Mouse (Mus musculus): Measurements from ENCODE around the gene Adamts2.

Gene Adamts2

DNA sequence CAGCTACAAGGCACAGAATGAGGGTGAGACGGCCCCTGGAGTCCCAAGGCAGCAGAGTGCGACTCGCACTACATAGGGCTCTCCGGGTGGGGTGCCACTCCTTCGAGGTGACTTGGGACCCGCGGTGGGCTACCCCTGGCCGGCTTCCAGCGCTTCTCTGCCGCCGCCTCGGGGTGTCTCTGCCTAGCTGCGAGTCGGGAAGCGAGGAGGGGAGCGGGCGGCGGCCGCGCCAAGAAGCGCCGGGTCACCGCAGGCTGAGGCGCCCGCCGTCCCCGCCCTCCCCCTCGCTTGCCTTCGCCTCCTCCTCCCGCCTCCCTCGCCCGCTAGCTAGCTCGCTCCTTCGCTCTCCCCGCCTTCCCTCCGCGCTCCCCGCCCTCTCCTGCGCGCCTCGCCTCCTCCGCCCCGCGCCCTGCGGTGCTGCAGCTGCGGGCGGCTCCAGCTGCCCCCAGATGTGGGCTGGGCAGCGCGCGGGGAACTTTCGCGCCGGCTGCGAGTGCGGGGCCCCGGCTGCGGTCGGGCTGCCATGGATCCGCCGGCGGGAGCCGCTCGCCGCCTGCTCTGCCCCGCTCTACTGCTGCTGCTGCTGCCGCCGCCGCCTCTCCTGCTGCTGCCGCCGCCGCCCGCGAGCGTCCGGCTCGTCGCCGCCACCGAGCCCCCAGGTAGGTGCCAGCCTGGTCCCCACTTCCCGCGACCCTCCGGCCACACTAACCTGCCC is at the start of gene Adamts2:
Adamts2 (plus strand) TSS at position 444 of the 715 bp plus-strand sequence.
- DNase-seq (ENCODE audit: low read depth, low spot score), result no peak

DNA sequence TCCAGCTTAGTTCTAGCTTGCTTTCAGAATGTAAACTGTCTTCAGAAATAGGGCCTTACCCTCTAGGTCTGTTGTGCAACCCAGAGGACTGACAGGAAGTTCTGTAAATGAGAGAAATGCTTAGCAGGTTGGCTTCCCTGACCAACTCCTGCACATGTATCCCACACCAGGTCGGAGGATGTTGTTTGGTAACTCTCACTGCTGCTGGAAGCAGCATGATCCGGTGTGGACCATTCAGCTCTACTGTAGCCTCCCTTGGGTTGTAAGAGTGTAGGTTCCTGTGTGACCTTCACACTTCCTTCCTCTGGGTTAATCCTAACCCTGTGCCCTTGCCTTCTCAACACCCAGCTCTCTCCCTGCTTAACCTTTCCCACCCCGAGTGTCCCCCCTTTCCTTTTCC is 44.8 kb upstream of the Adamts2 start:
- DNase-seq (ENCODE audit: low read depth, low spot score), result no peak

- DNase-seq (ENCODE audit: low read depth, low spot score), result no peak
Observed at GRCm38 (mm10) chr11:50559108-50559507, 42.8 kb upstream of the Adamts2 start.

DNA sequence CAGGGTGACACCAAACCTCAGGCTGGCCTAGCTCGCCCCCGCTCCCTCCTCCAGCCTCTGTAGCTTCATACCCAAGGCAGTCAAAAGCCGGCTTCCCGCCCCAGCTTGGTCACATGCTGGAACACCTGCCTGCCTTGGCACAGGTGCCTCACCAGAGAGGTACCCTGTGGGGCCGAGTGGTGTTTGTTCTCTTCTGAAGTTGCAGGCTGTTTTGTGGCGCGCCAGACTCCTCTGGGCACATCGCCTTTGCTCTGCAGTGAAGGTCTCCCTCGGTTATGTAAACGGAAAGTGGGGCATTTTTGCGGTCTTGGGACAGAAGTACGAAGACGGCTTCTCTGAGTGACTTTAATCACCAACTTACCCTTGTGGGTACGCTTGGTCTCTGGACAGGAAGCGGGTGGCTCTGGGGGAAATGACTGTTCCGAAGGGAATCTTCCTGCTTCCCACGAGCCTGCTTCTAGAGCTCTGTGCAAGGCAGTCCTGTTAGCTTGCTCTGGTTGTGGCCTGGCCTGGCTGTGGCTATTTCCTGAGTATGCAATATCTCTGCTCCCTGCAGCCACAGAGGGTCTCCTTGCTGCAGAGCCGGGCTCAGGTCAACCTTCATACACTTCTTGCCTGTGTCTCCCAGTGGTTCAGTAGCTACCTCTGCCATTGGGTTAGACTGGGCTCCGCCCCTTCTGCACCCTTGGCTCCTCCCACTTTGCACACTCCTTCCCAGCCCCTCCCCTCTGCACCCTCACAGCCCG is 36.2 kb upstream of the Adamts2 start:
- DNase-seq (ENCODE audit: low read depth, low spot score), result no peak

DNA sequence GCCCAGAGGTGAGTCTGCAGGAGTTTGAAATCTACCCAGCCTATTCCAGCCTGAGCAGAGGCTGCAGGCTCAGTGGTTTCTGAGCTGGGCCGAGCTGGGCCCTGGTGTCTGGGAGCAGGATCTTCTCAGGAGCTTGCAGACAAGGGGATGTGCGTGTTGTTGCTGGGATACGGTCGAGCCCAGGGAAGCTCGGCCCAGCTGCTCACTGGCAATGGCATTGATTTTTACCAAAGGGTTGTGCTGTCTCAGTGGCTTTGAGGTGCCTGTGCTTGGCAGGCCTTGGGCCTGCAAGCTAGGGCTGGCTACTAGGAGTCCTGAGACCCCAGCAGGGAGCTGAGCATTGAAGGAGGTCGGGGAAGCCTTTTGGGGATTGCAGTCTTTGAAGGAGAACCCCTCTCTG is 30.4 kb upstream of the Adamts2 start:
- no peak for DNase-seq (ENCODE audit: low read depth, low spot score)

- no peak for DNase-seq (ENCODE audit: low read depth, low spot score)
Observed at GRCm38 (mm10) chr11:50576521-50576920, 25.4 kb upstream of the Adamts2 start.

- no peak for DNase-seq (ENCODE audit: low read depth, low spot score)
Observed at GRCm38 (mm10) chr11:50587026-50587425, 14.9 kb upstream of the Adamts2 start.

GRCm38 (mm10) chr11:50587787-50588186 is 14.1 kb upstream of the Adamts2 start:
- no peak for DNase-seq (ENCODE audit: low read depth, low spot score)

DNA sequence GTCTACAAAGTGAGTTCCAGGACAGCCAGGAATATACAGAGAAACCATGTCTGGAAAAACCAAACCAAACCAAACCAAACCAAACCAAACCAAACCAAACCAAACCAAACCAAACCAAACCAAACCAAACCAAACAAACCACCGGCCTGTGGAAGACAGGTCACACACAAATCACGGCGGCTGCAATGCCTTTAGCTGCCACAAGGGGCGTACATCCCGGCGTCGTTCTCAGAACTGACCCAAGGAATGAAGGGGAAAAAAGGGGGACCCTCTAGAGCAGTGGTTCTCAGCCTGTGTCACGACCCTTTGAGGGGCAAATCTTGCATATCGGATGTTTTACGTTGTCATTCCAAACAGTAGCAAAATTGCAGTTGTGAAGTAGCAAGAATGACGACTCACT is 12.8 kb upstream of the Adamts2 start:
- DNase-seq (ENCODE audit: low read depth, low spot score), result no peak

- peak; percentile 55 for DNase-seq (ENCODE audit: low read depth, low spot score)
Observed at GRCm38 (mm10) chr11:50591053-50591452, 10.8 kb upstream of the Adamts2 start.

GRCm38 (mm10) chr11:50592892-50593553 is 8.9 kb upstream of the Adamts2 start:
- DNase-seq (ENCODE audit: low read depth, low spot score), result no peak

GRCm38 (mm10) chr11:50596571-50596970 is 5.3 kb upstream of the Adamts2 start:
- no peak for DNase-seq (ENCODE audit: low read depth, low spot score)

- no peak for DNase-seq (ENCODE audit: low read depth, low spot score)
Observed at GRCm38 (mm10) chr11:50599156-50599555, 2.7 kb upstream of the Adamts2 start.

DNA sequence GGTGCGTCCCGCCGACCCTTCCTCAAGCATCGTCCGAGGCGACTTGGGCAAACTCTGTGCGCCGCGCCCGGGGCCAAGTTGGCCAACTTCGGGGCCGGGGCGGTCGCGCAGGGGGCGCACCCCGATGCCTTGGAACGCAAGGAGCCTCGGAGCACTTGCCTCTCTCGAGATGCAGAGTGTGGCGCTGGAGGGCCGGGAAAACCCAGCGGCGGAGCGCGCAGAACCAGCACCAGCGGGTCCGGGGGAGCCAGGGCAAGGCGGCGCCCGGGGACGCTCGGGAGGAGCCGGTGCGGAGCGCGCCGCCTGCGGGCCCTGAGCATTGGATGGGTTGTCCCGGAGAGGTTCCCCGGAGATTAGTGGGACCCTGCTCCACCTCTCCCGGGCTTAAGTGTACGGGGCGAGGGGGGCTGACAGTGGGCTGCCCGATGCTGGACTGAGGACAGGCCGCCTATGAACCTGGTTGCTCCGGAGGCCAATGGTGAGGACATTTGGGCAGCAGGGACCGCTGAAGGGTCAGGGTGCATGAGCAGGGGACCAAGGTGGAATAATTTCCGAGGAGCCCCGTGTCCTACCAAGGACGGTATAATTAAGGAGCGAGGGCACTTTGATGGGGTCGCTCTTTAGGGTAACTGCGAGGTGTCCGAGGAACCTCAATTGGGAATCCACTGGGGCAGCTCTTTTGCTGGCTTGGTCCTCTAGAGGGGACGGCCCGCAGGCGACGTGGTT is 635 bp downstream of the Adamts2 start:
- no peak for DNase-seq (ENCODE audit: low read depth, low spot score)

DNA sequence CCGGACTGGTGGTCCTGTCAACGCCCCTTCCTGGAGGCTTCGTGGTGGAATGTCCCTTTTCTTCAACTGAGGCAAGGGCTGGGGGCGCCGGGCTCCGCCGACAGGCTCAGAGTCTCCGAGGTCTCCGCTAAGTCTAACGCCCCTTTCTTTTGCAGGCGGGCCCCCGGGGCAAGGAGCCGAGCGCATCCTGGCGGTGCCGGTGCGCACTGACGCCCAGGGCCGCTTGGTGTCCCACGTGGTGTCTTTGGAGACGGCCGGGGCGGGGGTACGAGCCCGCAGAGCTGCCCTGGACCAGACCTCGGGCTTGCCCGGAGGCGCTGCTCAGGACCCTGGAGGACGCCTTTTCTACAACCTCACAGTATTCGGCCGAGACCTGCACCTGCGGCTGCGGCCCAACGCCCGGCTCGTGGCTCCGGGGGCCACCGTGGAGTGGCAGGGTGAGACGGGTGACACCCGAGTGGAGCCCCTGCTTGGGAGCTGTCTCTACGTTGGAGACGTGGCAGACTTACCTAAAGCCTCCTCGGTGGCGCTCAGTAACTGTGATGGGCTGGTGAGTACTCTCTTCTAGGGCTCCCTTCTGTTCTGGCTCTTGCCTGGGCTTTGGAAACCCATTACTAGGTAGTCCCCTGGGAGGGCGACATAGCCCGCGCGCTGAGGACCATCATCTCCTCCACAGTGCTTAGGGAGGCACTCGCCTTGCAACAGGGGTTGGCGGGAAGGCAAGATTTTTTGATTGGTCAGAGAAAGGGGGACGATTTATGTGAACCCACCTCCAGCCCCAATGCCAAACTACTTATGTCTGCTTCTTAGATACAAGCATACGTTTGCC is 1.4 kb downstream of the Adamts2 start:
- no peak for DNase-seq (ENCODE audit: low read depth, low spot score)

GRCm38 (mm10) chr11:50604371-50604770 is 2.5 kb downstream of the Adamts2 start:
- no peak for DNase-seq (ENCODE audit: low read depth, low spot score)

DNA sequence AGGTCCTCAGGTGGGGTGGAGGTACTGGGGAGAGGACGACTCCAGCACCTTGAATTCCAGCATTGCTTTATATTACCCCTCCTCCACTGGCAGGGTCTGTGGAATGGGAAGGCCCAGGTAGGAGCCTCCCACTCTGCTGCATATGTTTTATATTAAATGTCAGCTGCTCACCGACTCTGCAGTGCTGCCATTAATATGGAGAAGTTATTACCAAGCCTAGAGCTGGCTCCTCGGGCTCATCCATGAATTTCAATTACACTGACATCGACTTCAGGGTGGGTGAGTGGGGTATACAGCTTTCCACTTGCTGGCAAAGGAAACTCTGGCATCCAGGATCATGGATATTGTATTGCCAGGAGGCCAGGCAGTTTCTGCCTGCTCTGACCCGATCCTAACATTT is 9.3 kb downstream of the Adamts2 start:
- no peak for DNase-seq (ENCODE audit: low read depth, low spot score)

DNA sequence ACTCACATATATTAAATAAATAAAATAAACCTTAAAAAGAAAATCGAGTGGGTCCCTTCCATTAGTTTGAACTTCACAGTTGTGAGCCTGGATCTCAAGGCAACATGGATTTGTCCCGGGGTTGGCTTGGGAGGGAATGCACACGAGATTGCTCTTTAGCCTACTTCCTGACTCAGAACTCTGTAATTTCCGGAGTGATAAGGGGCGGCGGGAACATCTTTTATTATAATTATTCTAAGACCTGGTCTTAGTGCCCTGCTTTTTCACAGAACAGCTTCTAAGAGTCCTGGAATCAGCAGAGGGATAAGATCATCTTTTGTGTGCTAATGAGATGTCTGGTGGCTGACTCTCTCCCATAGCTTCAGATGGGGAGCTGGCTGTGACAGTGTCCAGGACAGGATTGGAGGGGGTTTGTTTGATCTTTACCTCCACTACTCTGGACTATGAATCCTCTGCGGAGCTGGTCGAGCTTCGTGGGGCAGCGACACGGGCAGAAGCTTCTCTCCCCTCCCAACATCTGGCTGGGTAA is 15.2 kb downstream of the Adamts2 start:
- no peak for DNase-seq (ENCODE audit: low read depth, low spot score)

GRCm38 (mm10) chr11:50620926-50621325 is 19.0 kb downstream of the Adamts2 start:
- no peak for DNase-seq (ENCODE audit: low read depth, low spot score)

DNA sequence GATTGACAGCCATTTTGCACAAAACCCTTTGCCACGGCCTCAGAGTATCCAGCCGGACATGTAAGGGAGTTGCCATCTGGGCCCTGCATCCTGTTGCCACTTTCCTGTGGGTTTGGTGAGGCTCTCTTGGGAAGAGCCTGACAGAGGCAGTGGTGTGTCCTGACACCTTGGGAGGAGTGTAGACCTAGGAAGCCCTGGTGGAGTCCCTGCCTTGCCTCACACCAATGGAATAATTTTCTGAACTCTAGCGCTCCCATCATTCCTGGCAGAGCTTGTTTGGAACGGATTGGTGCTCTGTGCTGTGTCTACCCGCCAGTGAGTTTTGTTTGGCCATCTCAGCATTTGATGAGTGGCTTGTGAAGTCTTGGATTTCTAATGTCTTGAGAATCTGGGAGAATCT is 19.5 kb downstream of the Adamts2 start:
- no peak for DNase-seq (ENCODE audit: low read depth, low spot score)

GRCm38 (mm10) chr11:50622238-50622726 is 20.4 kb downstream of the Adamts2 start:
- DNase-seq (ENCODE audit: low read depth, low spot score), result no peak
